Mouse (Mus musculus) right cerebral cortex, postnatal 25 days (tissue): Measurements from ENCODE around the gene Rapgef3.

Source experiments
- DNase-seq: peaks from one replicate; pipeline ENCODE4 v3.0.0; 2022

The Rapgef3 gene

DNA sequence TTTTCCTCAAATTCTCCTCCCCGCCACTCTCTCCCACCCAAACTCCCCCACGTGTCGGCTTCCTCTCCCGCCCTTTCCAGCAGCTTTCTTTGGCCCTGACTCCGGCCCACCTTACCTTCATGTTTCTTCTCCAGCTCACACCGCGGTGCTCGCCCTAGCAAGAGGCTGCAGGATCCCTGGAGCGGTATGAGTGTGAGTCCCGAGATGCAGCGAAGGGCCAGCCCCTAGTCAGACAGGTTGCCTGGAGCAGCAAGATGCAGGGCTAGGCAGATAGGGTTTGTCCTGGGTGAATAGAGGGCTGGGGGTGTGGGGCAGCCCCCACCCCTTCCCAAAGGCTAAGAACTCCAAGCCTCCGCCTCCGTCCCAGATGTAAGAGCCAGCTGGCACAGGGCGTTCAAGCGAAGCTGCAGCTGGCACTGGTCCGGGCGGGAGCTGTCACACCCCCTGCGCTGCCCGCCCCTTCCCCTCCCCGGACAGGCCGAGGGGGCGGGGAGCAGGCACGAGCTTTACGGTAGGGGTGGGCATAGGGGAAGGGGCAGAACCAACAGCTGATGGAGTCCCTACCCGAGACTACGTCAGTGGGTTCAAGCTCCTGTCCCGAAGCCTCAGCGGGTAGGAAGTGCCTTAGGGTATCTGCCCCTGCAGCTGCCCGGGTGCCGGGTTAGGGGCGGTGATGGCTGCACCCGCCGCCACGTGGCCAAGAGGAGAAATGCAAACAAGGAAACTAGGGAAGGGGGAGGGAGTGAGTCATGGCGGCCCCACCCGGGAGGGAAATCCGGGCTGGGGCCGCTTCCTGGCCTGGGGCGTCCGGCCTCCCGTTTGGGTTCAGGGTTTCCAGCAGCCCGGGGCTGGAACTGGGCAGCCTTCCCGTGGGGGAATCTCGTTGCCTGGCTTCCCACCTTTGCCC, at the start of gene Rapgef3:
Gene Rapgef3 (minus strand): TSS at position 693 of the 907 bp plus-strand sequence.
- DNase-seq = peak; percentile 76

DNA sequence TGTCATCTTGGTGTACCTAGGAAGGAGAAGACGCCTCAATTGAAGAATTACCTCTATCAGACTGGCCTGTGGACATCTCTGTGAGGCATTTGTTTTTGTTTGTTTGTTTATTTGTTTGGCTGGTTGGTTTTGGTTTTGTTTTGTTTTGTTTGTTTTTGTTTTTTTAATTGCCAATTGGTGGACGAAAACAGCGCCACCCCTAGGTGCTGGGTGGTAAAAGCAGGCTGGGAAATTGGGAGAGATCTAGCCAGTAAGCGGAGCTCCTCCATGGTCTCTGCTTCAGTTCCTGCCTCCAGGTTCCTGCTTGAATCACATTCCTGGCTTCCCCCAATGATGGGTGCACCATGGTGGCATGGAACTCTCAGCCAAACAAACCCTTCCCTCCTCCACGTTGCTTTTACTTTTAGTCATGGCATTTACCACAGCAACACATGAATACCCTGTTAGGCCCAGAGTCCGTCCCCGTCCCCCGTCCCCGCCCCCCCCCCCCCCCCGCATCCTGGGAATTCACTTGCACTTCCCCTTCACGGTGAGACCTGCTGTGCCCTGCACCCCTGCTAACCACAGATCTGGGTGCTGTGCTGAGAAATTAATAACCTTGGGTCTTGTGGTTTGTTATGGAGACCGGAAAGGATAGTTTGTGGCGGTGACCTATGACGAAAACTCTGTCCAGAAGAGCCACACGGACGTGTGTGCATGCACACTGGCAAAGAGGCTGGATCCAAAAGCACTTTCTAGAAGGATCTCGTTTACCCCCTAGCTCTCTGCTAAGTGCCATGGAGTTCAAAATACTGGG, 48.6 kb upstream of the Rapgef3 start:
- DNase-seq = no peak

DNA sequence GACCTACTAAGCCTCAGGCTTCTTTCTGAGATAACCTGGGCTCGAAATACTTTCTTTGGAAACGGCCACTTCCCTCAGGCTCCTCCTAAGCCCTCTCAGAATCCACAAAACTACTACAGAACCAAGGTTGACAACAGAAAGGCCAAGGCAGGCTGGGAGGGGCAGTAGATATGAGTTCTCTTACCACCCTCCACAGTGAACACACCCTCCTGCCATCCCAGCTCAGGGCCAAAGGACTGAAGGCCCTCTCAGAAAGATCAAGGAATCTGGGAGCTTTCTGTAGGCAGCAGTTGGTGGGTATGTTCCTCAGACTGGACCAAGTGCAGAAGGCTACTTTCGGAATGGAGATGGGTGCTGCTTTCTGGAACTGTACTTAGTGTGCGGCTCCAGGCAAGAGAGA, 47.5 kb upstream of the Rapgef3 start:
- DNase-seq = no peak

DNA sequence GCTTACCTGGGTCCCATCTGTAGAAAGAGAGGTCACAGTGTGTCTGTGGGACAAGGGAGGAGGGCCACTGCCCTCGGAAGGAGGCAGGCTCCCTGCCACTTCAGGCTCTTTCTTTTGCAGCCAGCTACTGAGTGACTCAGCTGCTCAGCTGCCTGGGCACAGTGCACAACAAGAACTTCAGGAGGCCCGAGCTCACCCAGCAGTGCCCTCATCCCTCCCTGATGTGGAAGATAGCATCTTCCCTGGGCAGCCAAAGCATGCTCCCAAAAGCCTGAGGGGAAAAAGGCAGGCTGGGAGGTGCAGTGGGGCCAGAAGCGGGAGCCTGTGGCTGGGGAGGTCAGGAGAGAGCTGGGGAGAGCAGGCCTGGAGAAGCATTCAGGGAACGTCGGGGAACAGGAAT, 46.9 kb upstream of the Rapgef3 start:
- DNase-seq = no peak

DNA sequence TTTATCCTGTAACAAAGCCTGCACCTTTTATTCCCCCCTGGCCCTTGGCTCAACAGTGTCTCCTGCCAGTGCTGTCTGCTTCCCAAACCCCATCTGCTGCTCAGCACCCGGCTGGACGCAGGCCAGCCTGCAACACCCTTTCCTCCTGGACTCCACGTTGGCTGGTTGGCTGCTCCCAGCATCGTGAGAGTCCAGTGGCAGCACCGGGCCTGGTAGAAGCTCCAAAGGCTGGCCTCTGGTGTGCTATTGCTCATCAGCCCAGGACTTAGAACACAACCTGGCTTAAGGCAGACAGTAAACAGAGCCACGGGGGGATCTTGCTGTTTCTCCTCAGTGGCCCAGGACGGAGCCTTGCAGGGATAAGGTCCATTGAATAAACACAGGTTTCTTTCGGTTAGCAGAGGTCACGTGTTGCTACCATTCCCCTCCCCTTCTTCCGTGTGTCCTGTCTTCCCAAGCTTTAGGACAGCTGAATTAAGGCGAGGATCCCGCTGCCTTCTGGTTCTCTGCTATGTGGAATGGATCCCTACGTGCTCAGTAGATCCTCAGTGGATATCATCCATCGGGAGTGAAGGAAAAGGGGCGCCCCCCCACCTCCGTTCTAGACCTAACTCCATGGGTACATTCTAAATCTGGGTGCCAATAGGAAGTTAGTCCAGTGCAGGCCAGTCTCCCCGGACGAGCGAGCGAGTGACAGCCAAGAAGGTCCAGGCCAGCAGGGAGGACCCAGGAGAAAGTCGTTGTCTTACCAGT, 45.9 kb upstream of the Rapgef3 start:
- DNase-seq = no peak

DNA sequence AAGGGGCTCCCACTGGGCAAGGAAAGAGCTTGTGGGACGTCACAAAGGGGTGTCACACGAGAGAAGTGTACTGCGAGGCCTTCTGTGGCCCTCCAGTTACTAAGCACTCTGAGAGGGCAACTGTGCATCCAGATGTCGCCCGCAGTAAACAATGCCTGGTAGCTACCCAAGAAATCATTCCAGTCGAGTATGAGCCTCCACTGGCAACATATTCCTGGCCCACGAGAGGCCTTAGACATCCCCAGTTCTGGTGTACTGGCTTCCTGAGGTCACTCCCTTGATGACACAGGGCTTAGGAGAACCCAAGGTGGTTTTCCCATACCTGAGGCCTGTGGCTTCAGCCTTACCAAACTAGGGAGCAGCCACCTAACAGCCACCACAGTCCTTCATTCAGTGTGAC, 45.1 kb upstream of the Rapgef3 start:
- DNase-seq = no peak

DNA sequence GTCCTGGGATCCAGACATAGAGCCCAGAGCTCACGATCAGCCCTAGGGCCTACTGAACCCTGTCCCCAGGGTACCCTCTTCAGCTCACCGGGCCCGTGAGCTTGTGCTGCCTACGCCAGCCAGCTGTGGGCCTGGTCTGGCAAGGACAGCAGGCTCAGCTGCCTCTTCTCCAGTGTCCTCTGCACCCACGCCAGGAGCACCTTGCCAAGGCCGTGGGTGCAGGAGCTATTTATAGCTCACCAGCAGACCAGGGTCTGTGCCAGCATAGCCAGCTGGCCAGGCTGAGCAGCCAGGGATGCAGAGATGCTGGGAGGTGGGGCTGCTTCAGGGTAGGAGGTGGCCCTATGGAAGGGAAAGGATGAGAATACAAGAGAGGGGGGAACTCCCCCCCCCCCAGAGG, 44.4 kb upstream of the Rapgef3 start:
- DNase-seq = peak; percentile 89

DNA sequence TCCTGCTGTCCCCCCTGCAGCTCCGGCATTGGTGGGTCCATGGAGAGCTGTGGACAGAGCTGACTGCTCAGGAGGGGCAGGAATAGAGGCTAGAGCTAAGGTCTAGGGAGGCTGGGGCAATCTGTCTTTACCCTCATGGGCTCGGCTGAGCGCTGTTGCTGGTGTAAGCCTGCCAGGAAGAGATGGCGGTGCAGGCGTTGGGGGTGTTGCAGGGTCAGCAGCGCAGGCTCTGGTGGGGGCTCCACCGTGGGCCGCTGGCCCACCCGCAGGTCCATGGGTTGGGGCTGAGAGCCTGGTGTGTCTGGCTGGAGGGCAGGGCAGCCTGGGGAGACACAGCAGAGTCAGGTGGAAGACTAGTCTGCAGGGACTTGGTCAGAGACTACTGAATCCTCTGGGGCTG, 43.5 kb upstream of the Rapgef3 start:
- DNase-seq = no peak

DNA sequence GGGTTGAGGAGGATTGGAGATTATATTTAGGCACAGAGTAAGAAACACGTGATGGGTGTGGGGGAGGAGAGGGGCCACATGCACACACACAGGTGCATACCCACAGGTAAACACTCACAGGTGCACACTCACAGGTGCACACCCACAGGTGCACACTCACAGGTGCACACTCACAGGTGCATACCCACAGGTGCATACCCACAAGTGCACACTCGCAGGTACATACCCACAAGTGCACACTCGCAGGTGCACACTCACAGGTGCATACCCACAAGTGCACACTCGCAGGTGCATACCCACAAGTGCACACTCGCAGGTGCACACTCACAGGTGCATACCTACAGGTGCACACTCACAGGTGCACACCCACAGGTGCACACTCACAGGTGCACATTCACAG, 42.6 kb upstream of the Rapgef3 start:
- no peak for DNase-seq

DNA sequence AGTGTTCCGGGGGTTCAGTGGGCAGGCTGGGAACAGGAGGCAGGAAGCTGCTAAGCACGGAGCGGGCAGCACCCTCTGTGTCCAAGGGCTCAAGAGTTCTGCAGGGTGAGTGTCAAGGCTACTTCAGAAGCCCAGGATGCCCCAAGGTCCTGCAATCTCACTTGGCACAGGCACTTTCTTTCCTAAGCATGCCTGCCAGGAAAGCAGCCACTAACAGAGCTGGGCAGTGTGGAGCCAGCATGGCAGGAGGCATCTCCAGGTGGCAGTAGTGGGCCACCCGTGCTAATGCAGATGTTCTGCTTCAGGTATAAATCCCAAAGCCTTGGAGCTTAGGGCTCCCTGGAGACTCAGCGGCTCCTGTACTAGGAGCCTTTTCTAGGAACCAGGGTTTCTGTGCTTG, 42.2 kb upstream of the Rapgef3 start:
- DNase-seq = no peak

DNA sequence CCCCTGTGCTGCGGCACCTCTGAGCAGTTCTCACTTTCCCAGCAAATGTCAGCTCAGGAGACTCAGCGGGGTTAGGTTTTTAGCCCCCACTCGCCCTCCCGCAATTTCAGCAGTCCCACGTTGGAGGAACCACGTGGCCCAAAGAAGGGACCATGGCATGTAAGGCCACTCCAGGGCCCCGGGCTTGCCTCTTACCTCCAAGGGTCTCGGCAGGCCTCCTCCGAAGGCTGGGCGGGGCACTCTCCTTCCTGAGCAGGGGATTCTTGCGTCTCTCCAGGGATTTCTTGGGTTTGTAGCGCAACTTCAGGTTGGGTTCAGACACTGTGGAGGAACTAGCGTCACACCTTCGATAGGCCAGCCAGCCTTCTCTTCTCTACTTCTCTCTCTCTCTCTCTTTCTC, 41.4 kb upstream of the Rapgef3 start:
- no peak for DNase-seq

DNA sequence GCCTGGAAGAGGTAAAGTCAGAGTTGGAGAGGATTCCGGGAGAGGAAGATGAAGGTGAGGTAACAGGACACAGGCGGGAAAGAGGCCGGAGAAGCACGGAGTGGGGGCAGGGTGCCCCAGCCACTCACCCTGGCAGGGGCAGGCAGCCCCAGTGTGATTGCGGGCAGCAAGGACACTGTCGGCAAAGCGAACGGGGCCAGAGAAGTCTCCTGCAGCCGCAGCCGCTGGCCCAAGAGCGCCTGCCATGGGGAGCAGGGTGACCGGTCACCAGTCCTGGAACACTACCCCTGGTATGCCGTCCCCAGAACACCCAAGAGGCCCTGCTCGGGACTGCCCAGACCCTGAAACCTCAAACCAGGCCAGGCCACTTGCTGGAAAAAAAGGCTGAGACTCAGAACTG, 40.8 kb upstream of the Rapgef3 start:
- no peak for DNase-seq

DNA sequence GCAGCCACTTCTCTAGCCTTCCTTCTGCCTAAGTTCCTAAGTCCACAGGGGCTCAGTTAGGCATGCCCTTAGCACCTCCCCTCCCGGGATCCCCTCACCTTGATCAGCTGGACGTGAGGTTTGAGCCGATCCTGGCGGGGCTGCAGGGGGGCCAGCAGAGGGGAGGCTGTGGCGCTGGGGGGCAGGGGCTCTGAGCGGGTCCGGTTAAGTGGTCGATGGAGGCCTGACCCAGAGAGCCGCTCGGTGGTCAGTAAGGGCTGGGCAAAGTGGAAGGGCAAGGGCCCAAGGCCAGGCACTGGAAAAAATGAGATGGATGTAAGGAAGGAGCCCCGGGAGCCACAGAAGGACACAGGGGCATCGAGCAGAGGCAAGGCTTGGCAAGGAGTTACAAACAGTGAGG, 40.1 kb upstream of the Rapgef3 start:
- no peak for DNase-seq

DNA sequence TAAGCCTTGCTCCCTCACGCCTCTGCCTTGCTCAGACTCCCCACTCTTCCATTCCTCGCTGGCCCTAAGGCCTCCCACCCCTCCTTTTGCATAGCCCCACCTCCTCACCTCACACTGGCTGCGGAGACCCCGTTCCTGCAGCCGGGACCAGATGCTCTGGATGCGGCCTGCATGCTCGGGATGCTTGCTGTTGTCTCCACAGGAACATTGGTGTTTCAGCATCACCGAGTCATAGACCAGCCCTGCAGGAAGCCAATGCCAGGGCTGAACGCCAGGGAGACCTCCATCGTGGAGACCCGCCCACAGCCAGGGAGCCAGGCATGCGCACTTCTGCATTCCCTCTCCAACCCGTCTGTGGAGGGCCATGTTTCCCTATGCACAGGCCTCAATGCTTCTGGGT, 34.8 kb upstream of the Rapgef3 start:
- no peak for DNase-seq

DNA sequence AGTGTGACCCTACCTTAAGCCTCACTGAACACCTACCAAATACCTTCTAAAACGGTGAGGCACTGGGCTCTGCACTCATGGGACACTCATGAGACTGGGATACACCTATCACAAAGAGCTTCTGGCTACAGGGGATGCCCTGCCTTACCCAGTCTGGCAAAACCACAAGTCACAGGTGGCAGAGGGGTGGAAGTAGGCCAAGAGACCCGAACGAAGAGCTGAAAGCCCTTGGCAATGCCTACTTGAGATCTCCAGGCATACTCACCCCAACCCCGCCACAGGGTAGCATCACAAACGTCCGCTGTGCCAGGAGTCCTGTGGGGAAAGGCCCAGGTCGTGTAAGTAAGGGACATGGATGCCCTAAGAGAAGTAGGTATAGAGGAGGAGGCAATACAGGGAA, 34.0 kb upstream of the Rapgef3 start:
- no peak for DNase-seq

DNA sequence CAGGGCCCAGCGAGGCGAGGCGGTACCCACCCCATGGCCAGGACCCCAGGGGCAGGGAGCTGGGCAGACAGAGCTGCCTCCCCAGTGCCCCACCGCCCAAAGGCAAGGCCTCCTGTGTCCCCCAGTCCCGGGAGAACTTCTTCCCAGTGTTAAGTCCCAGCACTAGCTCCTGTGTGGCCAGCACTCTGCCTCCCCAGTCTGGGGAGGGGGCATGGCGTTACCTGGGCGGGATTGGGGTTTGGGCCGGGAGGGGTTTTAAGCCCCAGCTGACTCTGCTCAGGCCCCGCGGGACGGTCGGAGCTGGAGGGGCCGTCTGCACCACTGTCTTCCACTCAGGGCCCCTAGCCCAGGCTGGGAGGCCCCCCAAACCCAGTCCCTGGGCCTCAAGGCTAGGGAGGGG, 33.1 kb upstream of the Rapgef3 start:
- DNase-seq = no peak

DNA sequence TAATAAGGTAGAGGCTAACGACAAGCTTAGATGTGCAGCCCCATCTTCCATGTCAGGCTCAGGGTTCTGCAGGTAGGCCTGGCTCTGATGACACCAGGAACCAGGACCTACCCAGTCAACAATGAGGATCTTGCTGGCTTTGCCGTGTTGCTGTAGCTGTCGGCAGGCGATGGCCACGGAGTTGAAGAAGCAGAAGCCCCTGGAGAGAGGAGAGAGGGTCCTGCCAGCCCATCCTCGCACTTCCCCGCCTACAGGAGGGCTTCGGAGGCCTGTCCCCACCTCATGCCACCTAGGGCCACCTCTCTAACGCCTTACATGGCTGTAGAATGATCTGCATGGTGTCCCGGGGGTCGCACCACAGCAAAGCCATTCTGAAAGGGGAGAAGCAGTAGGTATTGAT, 31.7 kb upstream of the Rapgef3 start:
- DNase-seq = no peak

DNA sequence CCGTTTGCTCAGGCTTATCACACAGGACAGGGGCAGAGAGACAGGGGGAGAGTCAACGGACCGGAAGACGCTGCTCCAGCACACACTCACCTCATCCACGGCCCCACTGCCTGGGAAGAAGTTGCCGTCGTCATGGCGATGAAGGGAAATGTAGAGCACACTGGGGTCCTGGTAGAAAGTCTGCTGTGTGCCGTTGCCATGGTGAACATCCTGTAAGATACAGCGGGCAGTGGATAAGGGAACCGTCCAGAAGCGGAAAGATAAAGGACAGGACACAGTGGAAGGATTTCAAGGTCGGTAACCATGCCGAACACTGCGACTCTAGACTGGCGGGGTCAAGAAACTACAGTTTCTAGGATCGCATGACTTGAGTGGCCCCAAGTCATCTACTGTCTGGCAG, 30.4 kb upstream of the Rapgef3 start:
- DNase-seq = no peak

DNA sequence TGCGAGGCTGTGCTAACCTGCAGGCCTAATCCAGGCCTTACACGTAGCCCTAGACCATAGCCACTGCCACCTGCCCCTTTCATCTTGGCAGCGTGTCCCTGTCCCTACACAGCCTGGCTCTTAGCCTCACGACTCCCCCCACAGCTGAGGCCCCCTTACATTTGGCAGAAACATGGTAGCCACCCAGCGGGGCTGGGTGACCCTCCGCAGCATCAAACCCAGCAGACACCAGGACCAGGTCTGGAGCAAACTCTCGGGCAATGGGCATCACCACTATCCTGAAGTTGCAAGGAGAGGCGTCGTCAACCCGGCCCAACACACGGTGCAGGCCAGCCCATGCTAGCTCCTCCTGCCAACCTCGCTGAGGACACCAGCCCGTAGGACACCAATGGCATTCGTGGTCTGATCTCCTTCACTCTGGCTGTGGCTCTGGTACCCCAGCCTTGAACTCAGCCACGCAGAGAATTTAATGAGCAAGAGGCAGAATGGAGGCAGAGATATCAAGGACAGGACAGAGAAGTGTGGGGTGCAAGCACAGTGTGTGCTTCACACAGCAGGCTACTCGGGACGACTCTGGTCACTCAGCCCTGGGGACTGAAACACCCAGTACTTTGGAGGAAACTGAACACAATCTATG, 29.0 kb upstream of the Rapgef3 start:
- no peak for DNase-seq

DNA sequence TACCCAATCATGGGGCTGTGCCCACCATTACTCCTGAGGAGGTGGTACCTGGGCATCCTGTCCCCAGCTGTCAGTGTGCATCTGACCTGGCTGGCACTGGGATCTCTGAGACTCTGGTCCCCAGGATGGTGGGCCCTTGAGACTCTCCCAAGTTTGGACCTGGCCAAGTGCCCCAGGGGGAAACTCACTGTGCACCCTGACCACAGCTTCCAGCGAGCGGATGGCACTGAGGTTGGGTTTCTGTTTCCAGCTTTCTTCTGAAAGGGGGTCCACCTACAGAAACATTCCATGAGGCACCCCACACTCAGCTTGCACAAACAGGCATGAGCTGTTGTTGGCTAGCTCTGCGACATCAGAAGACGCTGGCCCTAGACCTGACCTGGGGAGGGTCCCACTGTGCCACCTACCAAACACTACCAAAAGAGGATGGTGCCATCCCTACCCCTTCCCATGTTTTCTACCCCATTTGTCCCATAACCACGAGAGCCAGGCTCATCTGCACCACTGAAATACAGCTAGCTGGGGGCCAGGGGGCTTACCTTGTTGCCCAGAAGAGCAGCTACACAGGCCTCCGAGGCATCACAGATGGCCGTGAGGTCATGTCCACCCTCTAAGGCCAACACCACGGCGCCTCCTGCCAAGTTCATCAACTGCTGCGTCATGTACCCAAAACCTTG, 27.9 kb upstream of the Rapgef3 start:
- DNase-seq = no peak

DNA sequence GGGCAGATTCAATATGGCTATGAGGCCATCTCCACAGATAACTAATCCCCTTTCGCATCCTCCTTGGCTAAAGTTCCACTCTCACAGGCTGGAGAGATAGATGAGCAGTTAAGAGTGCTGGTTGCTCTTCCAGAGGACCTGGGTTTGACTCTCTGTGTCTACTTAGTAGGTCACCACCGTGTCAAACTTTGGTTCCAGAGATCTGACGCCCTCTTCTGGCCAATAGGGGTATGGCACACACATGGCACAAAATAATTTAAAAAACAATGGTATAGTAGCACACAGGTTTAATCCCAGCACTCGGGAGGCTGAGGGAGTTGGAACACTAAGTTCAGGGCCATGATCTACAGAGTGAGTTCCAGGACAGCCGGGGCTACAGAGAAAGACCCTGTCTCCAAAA, 26.5 kb upstream of the Rapgef3 start:
- no peak for DNase-seq

DNA sequence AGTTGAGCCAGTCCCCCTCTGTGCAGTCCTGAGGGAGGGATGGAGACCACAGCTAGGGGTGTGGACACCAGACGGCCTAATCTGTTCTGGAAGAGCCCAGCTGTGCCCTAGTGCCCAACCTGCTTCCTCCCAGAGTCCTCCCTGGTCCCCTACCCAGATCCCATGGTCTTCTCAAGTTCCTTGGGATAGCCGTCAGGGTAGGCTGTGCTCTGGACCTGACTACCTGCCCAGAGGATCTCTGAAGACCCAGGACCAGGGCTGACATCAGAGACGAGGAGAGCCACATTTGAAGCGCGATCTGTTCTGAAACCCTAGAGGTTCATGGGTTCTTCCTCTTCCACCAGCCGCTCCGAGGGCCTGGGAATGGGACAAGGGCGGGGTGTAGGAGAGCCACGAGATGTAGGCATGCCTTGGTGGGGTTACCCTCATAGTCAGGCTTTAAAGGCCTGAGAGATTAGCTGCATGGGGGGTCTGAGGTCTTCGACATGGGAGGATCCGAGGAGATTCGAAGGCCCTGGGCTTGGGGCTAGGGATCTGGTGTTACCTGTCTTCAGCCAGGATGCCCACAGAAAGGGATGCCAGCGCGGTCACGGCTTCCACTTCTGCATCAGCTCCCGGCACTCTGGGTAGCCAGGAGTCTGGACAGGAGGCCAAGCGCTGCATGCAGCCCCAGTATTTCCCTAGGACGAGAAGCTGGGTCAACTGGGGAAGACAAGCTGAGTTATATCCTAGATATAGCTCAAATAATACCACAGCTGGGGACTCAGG, 25.8 kb upstream of the Rapgef3 start:
- DNase-seq = no peak
